Mouse (Mus musculus) frontal cortex, postnatal 10 days (tissue): Measurements from ENCODE around the gene Jag2.

Experiments used
- DNase-seq, 2 experiments: peaks; one replicate each; pipeline ENCODE4 v3.0.0; 2022; ENCODE audit warnings: low spot score in 2 of 2, mixed read lengths in 1 of 2

Gene Jag2

GRCm38 (mm10) chr12:112868178-112869087 is 61.1 kb downstream of the Jag2 start, which contains the start of gene Gpr132:
Gene Gpr132 (minus strand): TSS chr12:112868228.
- DNase-seq = no peak

GRCm38 (mm10) chr12:112867106-112867674 is 62.4 kb downstream of the Jag2 start:
- no peak for DNase-seq

- no peak for DNase-seq
These were observed 63.0 kb downstream of the Jag2 start for GRCm38 (mm10) chr12:112866467-112867080.

GRCm38 (mm10) chr12:112864804-112865203 is 64.8 kb downstream of the Jag2 start:
- no peak for DNase-seq

- DNase-seq = no peak
These were observed 67.7 kb downstream of the Jag2 start for GRCm38 (mm10) chr12:112861911-112862321.

GRCm38 (mm10) chr12:112860765-112861164 is 68.8 kb downstream of the Jag2 start:
- no peak for DNase-seq

GRCm38 (mm10) chr12:112859930-112860329 is 69.6 kb downstream of the Jag2 start:
- no peak for DNase-seq

GRCm38 (mm10) chr12:112858581-112859336 is 70.8 kb downstream of the Jag2 start:
- no peak for DNase-seq
